Mouse (Mus musculus) right cerebral cortex, adult 2 months (tissue): ENCODE data around the gene Astn1.
A peak's percentile ranks its signal among the peaks of the same experiment; 100 is the strongest.

Experiments
- DNase-seq, 2 experiments: peaks; one replicate each; pipeline ENCODE4 v3.0.0; 2021 to 2022; ENCODE audit warnings: low spot score in 2 of 2

Astn1 gene

DNA sequence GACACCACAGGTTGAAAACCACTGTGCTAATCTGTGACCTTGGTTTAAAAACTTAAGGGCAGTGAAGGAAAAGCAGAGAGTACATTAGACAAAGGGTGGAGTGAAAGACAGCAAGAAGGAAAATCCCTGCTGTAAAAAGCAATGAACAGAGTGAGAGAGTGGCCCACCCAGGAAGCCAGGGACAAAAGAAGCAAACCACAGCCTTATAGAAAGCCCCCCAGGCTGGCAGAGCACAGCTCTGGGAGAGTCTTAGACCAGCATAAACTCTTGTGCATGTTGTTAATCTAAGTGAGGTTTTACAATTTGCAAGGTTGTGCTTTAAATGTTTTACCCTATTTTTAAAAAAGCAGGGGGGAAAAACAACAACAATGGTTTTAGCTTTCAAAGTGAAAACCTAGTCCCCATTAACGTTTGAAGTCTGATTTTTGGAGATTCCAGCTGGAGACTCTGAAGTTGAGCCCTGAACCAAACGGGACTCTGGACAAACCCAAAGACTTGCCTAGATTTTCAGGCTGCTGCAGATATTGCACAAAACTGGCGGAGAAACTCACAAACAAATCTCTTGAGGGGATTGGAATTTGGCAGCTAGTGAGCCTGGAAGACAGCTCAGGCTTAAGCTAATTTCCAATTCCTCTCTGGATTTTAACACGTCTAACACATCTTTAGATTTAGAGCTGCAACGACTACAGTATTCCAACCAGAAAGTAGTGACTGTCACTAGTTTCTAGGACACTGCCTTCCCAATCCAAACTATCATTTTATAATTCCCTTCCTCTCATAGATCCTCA is 377.3 kb downstream of the Astn1 start:
- no peak for DNase-seq

DNA sequence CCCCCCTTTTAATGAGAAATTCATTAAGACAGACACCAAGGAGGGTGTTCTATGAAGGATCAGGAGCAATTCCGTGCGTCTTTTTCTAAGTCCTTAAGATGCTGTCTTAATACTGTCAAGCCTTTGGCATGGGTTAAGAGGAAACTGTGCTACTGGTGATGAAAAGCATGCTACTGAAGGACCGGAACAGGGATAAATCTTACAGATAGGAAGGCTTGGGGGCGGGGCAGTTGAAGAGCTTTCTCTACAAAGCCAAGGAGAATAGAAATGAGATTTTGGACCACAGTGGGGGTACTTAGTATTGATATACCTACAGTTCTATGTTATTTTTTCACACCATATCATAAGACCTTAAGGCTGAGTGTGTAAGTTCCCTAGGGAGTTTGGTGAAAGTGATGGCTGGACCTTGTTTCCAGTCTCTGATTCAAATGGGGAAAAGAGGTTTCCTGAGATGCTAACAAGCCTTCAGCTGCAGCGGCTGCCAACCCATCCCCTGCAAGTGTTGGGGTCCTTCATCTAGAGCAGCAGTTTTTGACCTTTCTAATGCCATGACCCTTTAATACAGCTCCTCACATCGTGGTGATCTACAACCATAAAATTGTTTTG is 378.2 kb downstream of the Astn1 start:
- DNase-seq, result no peak

DNA sequence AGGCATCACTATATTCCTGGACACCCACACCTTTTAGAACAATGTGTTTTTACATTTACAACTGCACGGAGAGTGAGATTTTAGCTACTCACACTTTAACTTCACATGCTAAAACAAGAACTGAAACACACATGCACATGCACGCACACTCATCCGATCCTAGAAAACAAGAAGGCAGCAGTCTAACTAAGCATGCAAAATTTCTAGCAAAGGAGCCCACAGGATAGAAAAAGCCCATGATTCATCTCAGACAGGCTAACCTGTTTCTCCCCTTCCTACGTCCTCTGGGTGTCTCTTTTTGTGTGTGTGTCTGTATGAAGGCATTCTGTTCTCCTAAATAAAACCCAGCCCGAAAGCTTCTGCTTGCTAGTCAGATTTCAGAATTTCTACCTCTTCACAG is 378.9 kb downstream of the Astn1 start:
- peak; percentile 10 to 26 for DNase-seq
